Mouse (Mus musculus) G1E (cell line): Measurements from ENCODE around the gene Fhl3.

Experiments
- CTCF ChIP-seq: IDR thresholded peaks from 2 replicates; pipeline ENCODE4 v1.5.1; 2012; ENCODE audit warnings: low read depth, low read length, inconsistent platforms, mixed read lengths
- GATA1 ChIP-seq: IDR thresholded peaks from 2 replicates; pipeline ENCODE4 v1.6.1; 2012; ENCODE audit warnings: borderline replicate concordance, low read length, inconsistent platforms, mixed read lengths
- TAL1 ChIP-seq: conservative IDR thresholded peaks from 2 replicates; pipeline ENCODE4 v1.6.1; 2012; ENCODE audit warnings: low read depth, low read length, inconsistent platforms, mixed read lengths

DNA sequence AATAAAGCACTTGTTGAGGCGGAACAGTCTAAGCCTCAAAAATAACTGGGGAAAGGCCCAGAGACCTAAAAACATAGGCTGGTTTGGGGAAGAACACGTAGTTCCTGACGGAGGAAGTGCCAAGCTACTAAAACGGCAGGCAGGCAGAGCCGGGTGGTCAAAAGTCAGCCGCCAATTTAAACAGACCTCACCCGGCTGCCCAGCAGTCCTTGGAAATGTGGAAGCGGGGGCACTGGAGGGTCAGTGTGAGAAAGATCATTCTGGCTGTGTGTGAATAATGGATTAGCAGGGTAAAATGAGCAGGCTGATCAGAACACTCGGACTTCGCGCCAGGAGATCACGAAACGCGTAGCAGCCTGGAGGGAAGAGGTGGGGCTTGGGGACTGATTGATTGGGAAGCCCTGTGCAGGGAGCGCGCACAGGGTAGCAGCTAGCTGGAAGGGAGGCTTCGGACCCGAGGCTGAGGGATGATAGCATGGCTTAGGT, 9.5 kb downstream of the Fhl3 start:
- TF ChIP-seq CTCF (no peak), TAL1 (no peak), GATA1 (no peak)
